Mouse (Mus musculus) layer of hippocampus, postnatal 25 days (tissue): ENCODE measurements around the gene Mrap. TPM values are rescaled to one million over a fixed set of nuclear protein-coding genes. Genes with fewer than 3 reads are reported as not detected.

Source experiments
- DNase-seq, 2 experiments: peaks; one replicate each; pipeline ENCODE4 v3.0.0; 2022; ENCODE audit warnings: mixed read lengths in 2 of 2, low spot score in 1 of 2; ENCODE audit errors: extremely low spot score in 1 of 2
- total RNA-seq, 2 experiments: library from RNA; stranded (reverse); gene quantifications; 2 replicates each; pipeline ENCODE4 v1.2.3; 2021

Mrap gene
- under 1 TPM in 1 of 2 experiments, not detected in 1; 0.38 TPM for total RNA-seq

DNA sequence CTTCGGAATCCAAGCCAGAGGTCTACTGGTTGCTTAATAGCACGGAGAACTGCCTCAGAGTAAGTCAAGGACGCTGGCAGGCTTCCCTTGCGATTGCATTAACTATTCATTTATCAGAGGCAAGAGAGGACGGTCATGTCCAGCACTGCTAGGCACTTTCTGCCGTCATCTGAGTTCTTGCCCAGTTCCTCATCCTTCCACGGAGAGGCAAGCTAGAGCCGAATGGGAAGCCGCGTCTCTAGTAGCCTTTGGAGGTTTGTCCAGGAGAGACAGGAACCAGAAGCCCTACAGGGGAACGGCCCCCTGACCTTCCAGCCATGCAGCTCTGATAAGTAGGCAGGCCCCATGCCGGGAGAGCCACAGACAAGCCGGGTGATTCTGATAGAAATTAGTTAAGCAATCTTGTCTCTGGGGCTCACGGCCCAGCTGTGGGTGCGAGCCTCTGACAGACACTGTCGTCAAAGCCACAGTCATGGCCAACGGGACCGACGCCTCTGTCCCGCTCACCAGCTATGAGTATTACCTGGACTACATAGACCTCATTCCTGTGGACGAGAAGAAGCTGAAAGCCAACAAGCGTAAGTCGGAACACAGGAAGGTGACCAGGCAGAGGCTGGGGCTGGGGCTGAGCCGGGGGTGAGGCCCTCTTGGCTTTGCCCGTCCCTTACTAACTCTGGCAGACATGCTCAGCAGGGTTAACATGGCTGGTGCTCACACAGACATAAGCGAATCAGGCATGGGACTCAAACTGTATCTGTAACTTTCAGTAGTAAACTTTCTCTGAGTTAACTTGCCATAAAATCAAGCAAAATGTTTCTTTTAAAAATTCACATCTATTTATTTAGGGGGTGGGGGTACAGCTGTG, at the start of gene Mrap:
TSS of gene Mrap (plus strand) at position 116 of the 865 bp plus-strand sequence.
- no peak for DNase-seq

DNA sequence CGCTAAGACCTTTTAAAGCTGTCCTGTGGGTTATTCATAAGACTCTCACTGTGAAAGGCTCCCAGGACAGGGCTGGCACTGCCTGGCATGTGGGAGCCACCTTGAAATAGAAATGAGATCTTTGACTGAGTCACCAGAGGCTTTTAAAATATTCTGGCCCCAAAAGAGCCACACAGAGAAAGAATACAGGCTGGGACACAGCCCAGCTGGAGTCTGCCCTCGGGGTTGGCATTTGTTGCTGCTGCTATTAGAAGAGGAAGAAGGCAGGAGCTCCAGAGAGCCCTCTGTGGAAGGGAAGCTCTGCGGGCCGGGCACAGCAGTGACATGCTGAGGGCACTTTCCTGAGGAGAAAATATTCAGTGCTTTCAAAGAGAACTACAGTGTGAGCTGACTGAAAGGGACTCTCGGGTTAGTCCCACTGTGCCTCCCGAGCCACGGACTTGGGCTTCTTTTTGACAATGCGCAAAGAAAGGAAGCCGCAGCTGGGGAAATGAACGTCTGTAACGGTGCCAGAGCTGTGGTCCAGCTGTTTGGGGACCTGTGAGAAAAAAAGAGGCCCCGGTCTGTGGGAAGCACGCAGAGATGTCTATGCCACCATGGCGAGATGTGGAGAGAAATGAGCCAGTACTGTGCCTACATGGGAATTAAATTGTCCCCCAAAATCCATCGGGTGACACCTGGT, 45.2 kb upstream of the Mrap start:
- no peak for DNase-seq

DNA sequence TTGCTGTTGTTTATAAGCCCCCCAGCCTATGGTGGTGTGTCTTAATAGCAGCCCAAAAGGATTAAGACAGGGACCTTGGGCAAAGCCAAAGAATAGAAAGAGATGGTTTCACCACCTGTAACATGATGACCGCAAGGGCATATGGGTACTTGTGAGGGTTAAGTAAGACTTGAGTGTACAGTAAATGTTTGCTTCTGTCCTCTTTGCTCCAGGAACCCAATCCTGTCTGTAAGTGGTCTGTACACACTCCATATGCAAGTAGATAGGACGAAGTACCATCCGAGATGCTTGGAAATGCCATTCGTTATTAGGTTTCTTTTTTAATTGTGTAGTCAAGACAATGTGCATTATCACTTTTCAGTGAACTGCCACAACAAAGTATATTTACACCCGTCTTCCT, 44.4 kb upstream of the Mrap start:
- DNase-seq: no peak

DNA sequence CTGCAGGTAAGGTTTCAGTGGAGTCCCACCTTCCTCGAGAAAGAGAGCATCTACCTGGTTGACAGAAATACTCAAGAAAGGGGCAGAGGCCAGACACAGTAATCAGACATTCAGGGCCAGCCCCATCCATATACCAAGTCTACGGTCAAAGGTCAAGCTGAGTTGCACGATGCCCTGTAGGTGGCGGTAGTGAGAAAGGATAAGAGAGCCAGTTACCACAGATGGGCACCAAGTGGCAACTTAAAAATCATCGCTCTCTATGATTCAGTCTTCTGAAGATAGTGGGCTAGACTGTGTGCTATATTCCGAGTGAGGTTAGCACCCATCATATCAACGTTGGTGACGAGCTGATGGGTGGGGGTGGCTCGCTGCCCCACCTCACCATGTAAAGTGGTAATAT, 43.3 kb upstream of the Mrap start:
- DNase-seq: peak in 1 of 2 experiments; percentile 51

DNA sequence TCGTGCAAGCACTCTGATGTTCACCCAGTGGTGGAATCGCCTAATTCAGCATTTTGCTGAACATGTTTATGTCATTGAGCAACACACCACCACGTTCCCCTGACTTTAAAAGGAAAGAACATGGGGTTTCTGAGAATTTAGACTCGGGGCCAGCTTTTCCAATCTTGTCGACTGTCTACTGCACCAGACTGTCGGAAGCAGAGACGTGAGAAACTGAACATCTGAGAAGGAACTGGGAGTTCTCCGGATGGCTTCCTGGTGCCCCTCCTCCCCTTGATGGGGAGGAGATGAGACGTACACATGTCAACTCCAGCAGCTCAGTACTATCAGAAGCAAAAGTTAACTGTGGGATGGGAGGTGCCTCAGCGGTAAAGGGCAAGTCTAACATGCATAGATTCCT, 42.9 kb upstream of the Mrap start:
- DNase-seq: no peak

DNA sequence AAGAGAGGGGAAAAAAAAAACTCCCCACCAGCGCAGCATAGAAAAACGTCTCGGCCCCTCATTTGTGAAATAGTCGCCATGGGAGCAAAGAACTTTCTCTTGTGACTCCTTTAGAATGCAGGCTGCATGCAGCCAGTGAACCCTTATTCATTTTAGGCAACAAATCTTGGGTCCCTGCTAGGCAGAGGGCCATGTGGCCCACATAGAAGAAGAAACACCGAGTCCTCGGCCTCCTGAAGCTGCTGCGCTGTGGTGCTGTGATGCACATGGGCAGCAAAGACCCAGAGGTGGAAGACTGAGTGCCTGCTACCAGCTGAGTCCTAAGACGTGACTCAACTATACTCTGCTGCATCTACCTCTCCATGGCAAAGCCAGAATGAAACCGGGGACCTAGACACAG, 41.7 kb upstream of the Mrap start:
- no peak for DNase-seq

DNA sequence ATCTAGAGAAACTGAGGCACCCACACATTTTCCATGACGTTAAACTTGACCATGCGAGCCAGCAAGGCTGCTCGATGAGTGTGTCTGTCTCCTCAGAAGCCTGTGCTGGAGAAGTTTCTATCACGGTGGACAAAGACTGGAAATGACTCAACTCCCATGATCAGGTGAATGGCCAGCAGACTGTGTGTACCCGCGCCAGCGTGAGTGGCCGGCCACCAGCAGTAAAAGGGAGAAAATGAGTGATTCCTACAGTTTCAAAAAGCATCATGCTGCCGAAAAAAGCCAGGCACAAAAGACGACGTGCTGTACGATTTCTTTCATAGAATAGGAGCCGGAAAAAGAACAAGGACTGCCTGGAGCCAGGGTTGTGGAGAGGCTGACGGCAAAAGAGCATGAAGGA, 38.6 kb upstream of the Mrap start:
- no peak for DNase-seq

DNA sequence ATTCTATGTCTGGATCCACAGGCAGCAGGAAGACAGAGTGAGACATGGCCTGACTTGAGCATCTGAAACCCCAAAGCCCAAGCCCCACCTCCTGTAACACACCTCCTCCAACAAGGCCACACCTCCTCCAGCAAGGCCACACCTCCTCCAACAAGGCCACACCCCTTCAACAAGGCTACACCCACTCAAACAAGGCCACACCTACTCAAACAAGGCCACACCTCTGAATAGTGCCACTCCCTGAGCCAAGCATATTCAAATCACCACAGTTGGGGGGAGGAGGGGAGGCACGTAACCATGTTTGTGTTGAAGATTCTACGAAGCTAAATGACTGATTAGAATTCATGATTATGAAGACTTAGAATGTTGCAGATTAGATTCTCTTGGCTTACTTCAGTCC, 36.5 kb upstream of the Mrap start:
- DNase-seq: no peak

DNA sequence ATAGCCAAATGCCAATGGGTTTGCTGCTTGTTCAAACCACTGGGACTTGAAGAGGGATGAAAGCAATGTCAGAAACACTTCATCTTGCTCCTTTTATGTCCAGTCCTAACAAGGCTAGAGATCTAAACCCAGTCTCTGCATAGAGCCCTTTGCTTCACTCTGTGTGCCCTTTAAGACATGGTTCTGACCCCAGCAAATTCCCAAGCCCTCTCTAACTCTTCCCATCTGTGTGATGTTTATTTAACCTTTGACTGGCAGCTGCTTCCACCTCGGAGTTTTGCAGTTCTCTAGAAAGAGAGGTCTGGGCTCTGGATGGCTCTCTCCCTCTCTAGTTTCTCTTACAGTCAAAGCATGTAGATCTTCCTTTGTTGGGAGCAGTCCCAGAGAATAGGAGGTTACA, 34.4 kb upstream of the Mrap start:
- no peak for DNase-seq

DNA sequence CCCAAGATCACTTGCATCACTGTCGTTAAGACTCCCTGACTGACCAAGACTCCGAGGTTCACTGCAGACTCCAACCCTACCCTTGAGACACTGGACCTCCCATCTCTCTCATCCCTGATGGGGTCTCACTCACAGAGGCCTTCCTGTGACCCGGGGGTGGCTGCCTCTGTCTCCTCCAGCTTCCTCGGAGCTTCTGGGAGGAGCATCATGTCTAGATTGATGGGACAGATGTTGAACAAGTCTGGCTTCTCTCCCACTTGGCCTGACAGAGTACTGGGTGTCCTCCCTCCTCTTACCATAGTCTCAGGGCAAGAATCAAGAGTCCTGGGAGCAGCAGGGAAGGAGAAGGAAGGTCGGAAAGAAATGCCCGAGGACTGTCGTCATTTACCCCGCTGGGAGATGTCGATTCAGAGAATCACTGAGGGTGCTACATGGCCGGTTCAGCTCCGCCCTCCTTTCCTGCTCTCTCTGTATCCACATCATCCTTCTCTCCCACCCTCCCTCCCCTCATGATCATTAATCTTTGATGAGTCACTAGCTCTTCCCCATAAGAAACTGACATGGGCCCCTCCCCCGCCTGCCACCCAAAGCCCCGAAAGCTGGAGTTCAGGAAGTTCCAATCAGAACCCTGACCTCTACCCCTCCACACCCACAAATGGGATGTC, 33.7 kb upstream of the Mrap start:
- no peak for DNase-seq

DNA sequence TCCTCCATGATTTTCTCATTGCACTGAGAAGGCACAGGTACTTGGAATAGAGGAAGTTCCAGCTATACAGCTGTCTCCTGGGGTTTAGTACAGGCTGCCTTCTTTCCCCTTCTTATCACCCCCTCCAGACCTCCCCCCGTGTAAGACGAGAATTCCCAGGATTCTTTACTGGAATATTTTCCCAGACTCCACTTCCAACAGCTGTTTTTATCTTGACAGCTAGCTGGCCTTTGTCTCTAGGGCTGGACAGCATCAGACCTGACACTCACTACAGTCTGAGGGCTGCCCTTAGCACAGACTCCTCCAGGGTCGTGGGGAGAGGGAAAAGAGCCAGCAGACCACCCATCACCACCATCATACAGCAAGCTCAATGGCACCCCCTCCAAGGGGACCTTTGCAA, 31.7 kb upstream of the Mrap start:
- no peak for DNase-seq

DNA sequence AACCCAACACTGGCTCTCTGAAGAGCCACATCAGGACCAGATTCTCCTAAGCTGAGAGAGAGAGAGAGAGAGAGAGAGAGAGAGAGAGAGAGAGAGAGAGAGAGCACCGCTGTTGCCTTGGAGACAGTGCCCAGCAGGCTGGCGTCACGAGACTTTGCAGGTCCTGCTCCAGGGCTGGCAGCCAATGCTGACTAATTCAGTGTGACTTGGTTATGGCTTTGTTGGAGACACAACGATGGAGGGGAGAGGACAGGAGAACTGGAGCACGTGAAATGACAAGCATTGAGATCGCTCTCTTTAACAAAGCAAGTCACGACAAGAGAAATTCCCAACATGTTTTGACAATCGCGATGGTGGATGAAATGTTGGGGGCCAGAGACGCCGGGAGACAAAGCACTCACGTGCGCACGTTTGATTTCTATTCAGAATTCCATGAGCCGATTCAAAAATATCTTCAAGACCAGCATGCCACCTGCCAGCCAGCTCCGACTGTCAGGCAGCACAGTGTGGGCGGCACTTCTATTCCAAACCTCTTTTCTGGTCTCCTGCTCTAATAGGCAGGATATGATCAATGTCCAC, 28.2 kb upstream of the Mrap start:
- peak; percentile 61 to 63 for DNase-seq

DNA sequence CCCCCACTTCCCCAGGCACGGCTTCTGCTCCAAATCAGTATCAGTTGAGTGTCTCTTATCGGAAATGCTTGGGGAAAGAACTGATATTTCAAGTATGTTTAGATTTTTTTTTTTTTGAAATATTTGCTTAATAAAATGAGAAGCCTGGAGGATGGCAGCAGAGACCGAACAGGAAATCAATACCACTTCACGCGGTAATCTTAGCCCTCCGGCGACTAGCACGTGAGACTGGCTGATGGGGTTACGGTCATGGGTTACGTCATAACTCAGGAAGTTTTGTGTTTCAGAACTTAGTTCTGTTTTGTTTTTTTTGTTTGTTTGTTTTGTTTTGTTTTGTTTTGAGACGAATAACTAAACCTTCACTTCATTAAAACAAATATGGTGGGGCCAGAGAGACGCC, 27.7 kb upstream of the Mrap start:
- DNase-seq: no peak

DNA sequence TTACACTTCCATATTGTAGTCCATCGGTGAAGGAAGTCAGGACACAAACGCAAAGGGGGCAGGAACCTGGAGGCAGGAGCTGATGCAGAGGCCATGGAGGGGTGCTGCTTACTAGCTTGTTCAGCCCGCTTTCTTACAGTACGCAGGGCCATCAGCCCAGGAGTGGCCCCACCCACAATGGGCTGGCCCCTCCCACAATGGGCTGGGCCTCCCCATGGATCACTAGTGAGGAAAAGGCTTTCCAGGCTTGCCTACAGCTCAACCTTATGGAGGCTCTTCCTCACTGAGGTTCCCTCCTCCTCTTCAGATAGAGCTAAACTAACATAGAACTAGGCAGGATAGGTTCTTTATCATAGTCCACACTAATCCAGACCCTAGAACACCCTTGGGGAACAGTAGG, 14.0 kb upstream of the Mrap start:
- DNase-seq: no peak

DNA sequence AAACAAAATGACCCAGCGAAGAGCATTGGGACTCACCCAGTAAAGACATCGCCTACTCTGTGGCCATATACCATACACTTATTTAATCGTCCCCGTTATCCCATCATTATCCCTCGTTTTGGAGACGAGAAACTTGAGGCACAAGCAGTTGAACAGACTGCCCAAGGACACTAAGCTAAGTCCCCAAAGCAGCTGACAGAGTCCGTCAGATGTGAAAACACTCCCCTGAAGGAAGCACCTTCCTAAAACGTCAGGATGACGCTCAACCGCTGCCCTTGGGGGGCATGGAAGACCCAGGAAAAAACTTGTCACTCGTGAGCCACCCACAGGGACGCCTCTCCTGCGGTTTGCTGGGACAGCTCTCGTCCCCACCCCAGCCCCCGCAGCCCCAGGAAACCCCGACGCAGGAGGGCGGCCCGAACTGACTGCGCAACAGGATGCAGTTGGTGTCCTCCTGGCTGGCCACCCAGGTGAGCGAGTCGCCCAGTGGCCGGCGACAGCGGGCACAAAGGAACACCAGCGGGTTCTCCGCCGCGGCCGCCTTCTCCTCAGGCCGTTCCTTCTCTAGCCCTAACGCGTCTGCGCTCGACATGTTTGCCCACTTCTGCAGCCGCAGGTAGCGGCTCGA, 11.3 kb upstream of the Mrap start:
- no peak for DNase-seq

DNA sequence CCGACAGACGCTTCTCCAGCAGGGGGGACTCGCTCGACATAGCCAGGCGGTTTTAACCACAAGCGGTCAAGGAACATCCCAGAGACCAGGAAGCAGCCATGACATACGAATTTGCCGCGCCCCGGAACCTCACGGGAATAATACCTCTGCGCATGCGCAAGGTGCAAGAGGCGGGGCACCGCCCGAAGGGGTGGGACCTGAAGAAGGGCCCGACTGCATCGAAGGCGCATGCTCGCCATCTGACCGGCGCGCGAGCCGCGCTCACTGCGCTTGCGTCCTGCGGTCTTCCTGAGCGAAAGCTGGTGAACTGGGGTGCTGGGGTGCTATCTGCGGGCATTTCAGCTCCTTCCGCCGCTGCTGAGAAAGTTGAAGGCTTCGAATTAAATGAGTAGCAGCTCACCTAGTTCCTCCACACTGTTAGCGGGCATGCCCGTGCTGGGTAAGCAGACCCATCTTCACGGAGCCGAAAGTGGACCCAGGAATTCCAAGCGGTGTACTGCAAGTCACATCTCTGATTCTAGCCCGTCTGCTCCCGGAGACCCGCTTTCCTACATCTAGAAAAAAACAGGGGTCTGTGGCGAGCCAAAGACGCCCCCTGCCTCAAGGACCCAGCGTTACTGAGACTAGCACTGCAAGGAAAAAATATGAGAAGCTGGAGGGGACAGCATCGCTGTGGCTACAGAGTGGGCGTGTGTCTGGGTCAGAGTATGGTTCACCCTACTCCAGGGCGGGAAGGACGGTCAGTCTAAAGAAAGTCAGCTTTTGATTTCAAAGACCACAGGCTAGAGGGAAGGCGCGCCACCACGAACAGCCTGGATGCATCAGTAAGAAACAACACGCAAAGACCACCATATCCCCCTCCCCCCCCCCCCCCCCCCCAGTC, 10.5 kb upstream of the Mrap start, which contains the start of gene Mis18a:
TSS of gene Mis18a (minus strand) at position 172 of the 883 bp plus-strand sequence.
- peak; percentile 88 to 93 for DNase-seq

DNA sequence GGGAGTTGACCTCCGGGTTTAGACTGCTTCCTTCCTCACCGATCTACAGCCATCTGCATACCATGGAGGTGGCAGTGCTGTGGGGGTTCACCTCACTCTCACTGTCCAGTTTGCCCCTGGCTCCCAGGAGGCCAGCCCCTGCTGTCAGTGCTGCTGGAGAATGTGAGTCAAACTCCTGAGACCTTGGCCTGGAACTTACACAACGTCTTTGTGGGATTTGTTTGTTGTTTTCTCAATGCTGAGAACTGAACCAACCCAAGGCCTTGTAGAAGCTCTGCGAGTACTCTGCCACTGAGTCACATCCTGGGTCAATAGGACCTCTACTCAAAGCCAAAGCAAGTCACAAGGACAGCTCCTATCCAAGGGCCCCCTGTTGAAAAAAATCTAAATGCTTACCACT, 2.4 kb upstream of the Mrap start:
- DNase-seq: no peak

DNA sequence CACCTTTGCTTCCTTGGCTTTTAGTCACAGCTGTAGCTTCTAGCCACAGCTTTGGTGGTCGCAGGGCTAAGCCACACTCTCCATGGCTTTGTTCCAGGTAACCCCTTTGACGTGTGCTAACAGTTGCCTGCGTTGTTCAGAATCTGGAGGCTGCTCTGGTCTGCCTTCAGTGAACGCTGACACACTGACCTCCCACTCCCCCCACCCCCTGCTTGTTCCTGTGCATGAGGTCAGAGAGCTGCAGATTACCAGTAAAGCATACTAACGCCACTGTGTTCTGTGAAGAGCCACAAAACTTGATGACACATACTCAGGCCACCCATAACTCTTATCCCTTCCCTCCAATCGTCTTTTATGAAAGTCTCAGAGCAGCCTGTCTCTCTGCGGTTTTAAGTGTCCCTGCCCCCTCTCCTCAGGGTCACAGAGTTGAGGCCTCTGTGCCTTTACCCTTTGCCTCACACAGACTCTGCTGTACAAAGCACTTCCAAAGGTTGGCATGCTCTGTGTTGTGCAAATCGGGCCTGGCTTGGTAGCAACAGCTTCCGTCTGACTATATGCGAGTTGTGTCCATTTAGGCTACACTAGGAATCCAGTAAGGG, 1.2 kb upstream of the Mrap start:
- no peak for DNase-seq

DNA sequence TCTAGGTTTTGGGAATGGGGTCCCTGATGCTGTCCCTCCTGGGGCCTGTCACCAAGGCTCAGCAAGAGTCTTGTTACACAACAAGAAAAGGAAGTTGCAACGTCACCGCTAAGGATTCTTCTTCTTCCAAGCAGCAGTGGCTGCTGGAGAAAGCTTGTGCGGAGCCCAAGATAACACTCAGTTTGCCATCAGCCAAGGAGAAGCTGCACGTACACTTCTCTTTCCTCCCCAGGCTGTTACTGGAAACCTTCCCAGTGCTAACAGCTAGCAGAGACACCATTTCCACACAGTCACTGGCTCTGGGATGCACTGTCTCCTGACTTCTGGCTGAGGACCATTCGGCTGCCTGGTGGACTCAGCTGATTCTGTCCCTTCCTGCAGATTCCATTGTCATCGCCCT, 9.1 kb downstream of the Mrap start:
- no peak for DNase-seq
